Mouse (Mus musculus) forebrain, postnatal 0 days (tissue): ENCODE measurements at regions not wholly inside any gene's neighbourhood (a gene's known extent, or its start where the extent isn't known, plus 50 kb on each side); places are given as distances from the start of the nearest gene placed in this dataset.
A peak's percentile ranks its signal among the peaks of the same experiment; 100 is the strongest.

Experiments used
- ATAC-seq: fragments of 200-750 bp; cut with Nextera tagmentation; 2 replicates; pipeline ENCODE4 v1.8.0; 2017; ENCODE audit warnings: mild to moderate bottlenecking, moderate library complexity
- DNase-seq: peaks from one replicate; pipeline ENCODE4 v3.0.0-alpha.2; 2015
- H3K27ac ChIP-seq: fragments of 300-500 bp; sonication (generic); 2 replicates; pipeline ENCODE4 v1.5.1; 2014; ENCODE audit warnings: low read depth, mild to moderate bottlenecking, antibody characterized with exemption, low read length, moderate library complexity, mixed read lengths
- H3K27me3 ChIP-seq: fragments of 300-500 bp; sonication (generic); 2 replicates; pipeline ENCODE4 v1.6.1; 2014; ENCODE audit warnings: mild to moderate bottlenecking, low read length, mixed read lengths; ENCODE audit not compliant: insufficient read depth
- H3K36me3 ChIP-seq: fragments of 300-500 bp; sonication (generic); 2 replicates; pipeline ENCODE4 v1.6.1; 2014; ENCODE audit warnings: mild to moderate bottlenecking, moderate library complexity; ENCODE audit not compliant: insufficient read depth
- H3K4me1 ChIP-seq: fragments of 300-500 bp; sonication (generic); 2 replicates; pipeline ENCODE4 v1.6.1; 2014; ENCODE audit warnings: antibody characterized with exemption; ENCODE audit not compliant: insufficient read depth
- H3K4me2 ChIP-seq: fragments of 300-500 bp; sonication (generic); 2 replicates; pipeline ENCODE4 v1.6.1; 2014; ENCODE audit warnings: low read depth, mild to moderate bottlenecking, moderate library complexity
- H3K4me3 ChIP-seq: fragments of 300-500 bp; sonication (generic); 2 replicates; pipeline ENCODE4 v1.5.1; 2014; ENCODE audit warnings: low read depth, low read length, mixed read lengths
- H3K9ac ChIP-seq: fragments of 300-500 bp; sonication (generic); 2 replicates; pipeline ENCODE4 v1.6.1; 2014; ENCODE audit warnings: mild to moderate bottlenecking
- H3K9me3 ChIP-seq: fragments of 300-500 bp; sonication (generic); 2 replicates; pipeline ENCODE4 v1.6.1; 2016; ENCODE audit warnings: low read length
- CTCF ChIP-seq: sonication (generic); IDR thresholded peaks from 2 replicates; pipeline ENCODE4 v1.5.1; 2016; ENCODE audit warnings: antibody characterized with exemption, control low read depth, low read depth
- WGBS: fragments of 180-500 bp; shearing (Covaris S2); extraction: QIAGEN DNeasy Blood & Tissue Kit; methylation state at CpG from one replicate; pipeline ENCODE4 v1.1.7; 2014; 5-methylcytosine and 5-hydroxymethylcytosine counted together

DNA sequence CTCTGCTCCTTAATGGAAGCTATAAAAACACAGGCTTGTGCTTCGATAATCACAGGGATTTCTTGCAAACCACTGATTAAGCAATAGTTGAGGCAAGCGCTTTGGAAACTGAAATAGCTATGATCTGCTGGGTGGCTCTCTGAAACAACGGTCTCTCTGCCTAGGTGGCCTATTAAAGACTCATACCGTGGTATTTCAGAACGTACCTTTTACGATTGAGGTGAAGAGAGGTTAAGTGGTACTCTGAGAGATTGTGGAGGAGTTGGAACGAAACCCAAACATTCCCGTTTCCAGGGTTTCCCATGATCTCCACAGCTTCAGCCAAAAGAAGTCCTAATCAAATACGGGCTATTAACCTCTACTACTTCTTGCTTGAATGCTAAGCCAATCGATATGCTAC lies 212.2 kb downstream of the Actr3 start:
- no peak overlapping the region for H3K9ac ChIP-seq
- no peak overlapping the region for H3K4me3 ChIP-seq
- no peak for TF ChIP-seq CTCF
- H3K27me3 ChIP-seq = no peaks in the 10 kb centered on the region
- ATAC-seq (no peak), DNase-seq (no peak)
- 88% methylated on average over 10 of the region's 10 CpGs for WGBS
- H3K4me1 ChIP-seq = no peaks in the 10 kb centered on the region
- no peaks in the 10 kb centered on the region for H3K36me3 ChIP-seq
- no peak overlapping the region for H3K4me2 ChIP-seq
- no peaks in the 10 kb centered on the region for H3K9me3 ChIP-seq
- no peak overlapping the region for H3K27ac ChIP-seq

DNA sequence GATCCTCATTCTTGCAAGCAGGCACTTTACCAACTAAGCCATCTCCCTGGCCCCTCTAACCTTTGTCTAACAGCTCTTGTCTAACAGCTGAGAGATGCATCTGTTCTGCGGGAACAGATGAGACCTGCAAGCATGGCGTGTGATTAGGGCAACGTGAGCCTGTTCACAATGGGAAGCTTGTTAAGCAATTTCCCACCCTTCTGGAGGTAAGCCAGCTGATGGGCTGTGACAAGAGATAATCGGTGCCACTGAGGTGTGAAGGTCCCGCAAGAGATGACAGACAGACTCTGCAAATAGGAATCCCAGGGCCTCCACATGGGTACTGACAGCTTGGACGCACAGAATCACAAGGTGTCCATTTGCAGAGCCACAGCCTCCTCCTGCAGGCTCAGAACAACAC lies 219.3 kb downstream of the Actr3 start:
- 45% methylated on average over 6 of the region's 6 CpGs for WGBS
- H3K36me3 ChIP-seq = no peaks in the 10 kb centered on the region
- TF ChIP-seq CTCF = no peak
- no peak for ATAC-seq
- no peaks in the 10 kb centered on the region for H3K4me1 ChIP-seq
- no peak overlapping the region for H3K27ac ChIP-seq
- H3K9me3 ChIP-seq = no peaks in the 10 kb centered on the region
- peak; percentile 15 for DNase-seq
- H3K4me2 ChIP-seq = no peak overlapping the region
- H3K4me3 ChIP-seq = no peak overlapping the region
- H3K9ac ChIP-seq = no peak overlapping the region
- no peaks in the 10 kb centered on the region for H3K27me3 ChIP-seq

DNA sequence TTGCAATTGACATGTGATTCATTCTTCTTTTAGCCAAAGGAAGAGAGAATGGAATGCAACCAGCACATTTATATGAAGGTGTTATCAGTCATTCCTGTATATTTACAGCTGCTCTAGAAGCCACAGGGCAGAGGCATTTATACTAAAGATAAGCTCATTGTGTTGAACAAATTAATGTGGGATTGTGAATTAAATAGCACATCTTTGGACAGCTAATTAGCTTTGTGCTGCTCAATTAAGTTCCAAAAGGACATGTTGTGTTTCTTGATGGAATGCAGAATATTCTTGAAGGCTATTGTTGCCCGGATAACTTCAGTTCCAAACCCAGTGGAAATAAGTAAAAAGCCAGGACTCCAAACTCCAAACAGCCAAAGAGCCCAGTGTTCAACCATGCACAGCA lies 248.4 kb downstream of the Actr3 start:
- H3K4me2 ChIP-seq = no peak overlapping the region
- no peak for TF ChIP-seq CTCF
- no peak overlapping the region for H3K4me3 ChIP-seq
- H3K4me1 ChIP-seq = no peaks in the 10 kb centered on the region
- DNase-seq (no peak), ATAC-seq (no peak)
- no peaks in the 10 kb centered on the region for H3K36me3 ChIP-seq
- 61% methylated on average over 1 of the region's 1 CpGs for WGBS
- H3K9me3 ChIP-seq = no peaks in the 10 kb centered on the region
- no peak overlapping the region for H3K27ac ChIP-seq
- H3K27me3 ChIP-seq = no peaks in the 10 kb centered on the region
- no peak overlapping the region for H3K9ac ChIP-seq

DNA sequence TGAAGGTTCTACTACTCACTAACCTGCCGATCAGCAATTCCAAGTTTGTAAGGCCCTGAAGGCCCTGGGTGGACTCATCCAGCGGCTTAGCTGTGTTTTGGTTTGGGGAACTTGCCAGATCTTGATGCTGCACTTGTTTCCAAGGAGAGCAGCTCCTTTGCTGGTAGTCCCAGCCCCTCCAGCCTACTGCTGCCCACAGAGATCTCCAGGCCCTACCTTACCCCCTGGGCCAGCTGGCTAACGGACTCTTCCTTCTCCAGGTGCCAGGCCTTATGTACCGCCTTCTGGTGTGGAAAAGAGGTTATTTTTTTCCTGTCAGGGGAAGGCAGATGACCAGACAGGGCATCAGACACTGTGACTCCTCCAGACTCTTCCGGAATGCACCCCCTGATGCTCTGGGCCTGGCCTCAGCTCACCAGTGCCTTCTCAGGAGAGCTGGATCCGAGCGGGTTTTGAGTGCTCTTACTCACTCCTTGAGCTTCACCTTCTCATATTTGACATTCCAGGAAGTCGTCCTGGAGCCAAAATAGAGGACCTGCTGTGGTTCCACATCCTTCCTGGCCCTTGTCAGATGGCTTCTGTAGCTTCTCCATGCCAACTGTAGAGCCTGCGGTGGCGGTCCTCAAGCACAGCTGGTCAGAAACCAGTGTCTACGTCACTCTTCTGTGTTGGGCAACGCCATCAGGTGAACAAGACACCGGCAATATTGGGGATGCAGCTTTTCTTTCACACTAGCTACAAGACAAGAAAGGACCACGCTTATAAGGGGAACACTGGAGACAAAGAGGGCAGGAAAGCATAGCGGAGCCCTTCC lies 259.2 kb downstream of the Actr3 start:
- DNase-seq = no peak

DNA sequence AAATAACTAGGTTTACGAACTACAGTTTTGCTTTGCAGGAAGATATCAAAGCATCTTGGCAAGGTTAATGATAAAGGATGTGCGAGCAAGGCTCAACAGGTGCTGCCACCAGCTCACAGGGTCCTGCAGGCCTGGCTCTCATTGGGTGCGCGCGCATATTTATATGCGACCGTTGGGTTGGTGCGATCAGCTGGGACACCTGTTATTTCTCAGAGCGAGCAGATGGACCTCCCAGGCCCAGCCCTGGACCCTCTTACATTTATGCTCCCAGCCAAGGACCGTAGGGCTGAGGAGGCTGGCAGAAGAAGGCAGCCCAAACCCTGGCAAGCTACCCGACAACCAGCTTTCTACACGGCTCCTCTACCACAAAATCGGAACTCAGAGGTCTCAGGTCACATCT lies 260.8 kb downstream of the Actr3 start:
- no peaks in the 10 kb centered on the region for H3K4me1 ChIP-seq
- H3K9ac ChIP-seq = no peak overlapping the region
- no peak for TF ChIP-seq CTCF
- H3K9me3 ChIP-seq = no peaks in the 10 kb centered on the region
- WGBS = 95% methylated on average over 13 of the region's 13 CpGs
- H3K27ac ChIP-seq = no peak overlapping the region
- no peak overlapping the region for H3K4me3 ChIP-seq
- H3K27me3 ChIP-seq = no peaks in the 10 kb centered on the region
- DNase-seq (no peak), ATAC-seq (no peak)
- no peaks in the 10 kb centered on the region for H3K36me3 ChIP-seq
- H3K4me2 ChIP-seq = no peak overlapping the region

More for the DNA sequence above, 259.2 kb downstream of the Actr3 start:
- H3K9ac ChIP-seq = no peak overlapping the region
- H3K4me2 ChIP-seq = no peak overlapping the region
- no peaks in the 10 kb centered on the region for H3K9me3 ChIP-seq
- no peak overlapping the region for H3K27ac ChIP-seq
- TF ChIP-seq CTCF = no peak
- no peaks in the 10 kb centered on the region for H3K4me1 ChIP-seq
- no peaks in the 10 kb centered on the region for H3K36me3 ChIP-seq
- no peak overlapping the region for H3K4me3 ChIP-seq
- H3K27me3 ChIP-seq = no peaks in the 10 kb centered on the region
- no peak for ATAC-seq
- WGBS = 92% methylated on average over 15 of the region's 15 CpGs

DNA sequence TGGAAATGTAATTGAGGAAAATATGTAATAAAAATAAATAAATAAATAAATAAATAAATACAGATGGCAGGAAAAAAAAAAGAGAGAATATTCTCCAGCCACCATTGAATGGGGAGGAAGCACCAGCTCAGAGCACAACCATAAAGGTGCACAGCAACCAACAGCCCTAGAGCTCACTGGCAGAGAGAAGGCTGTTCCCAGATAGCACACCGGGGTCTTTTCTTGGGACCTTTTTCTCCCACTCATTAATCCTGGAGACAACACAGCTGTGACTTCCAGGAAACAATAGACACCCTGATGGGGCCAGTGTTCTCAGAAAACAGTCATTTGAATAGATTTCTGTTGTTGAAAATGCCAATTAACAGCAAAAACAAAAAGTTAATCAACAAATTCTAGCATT lies 263.1 kb downstream of the Actr3 start:
- DNase-seq (no peak), ATAC-seq (peak; percentile 42; the same call in 1 of the 2 replicates)
- Histone ChIP-seq H3K9ac (no peak overlapping the region), H3K4me3 (no peak overlapping the region), H3K27me3 (no peaks in the 10 kb centered on the region), H3K36me3 (no peaks in the 10 kb centered on the region), H3K4me2 (no peak overlapping the region), H3K9me3 (no peaks in the 10 kb centered on the region), H3K27ac (no peak overlapping the region), H3K4me1 (no peaks in the 10 kb centered on the region)
- WGBS = 17% methylated on average over 1 of the region's 1 CpGs
- TF ChIP-seq CTCF = no peak

DNA sequence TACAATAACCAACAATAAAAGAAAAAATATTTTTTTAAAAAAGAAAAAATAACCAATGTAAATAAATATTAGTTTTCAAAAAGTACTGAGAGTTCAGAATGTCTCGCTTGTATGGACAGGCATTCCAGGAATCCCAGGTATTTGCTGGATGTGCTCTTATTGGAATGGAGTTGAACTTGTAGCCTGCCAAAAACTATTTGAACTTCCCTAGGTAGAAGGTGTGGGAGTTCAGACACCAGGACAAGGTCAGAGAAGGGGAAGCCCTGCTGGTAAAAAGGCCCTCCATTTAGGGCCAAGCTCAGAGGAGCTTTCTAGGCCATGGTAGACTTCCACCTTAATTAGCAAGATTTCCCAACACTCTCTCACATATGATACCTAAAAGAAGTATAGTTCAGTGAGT lies 270.3 kb downstream of the Actr3 start:
- Histone ChIP-seq H3K9me3 (no peaks in the 10 kb centered on the region), H3K4me3 (no peak overlapping the region), H3K27ac (no peak overlapping the region), H3K9ac (no peak overlapping the region), H3K4me2 (no peak overlapping the region), H3K4me1 (no peaks in the 10 kb centered on the region), H3K36me3 (no peaks in the 10 kb centered on the region), H3K27me3 (no peaks in the 10 kb centered on the region)
- no peak for ATAC-seq
- WGBS = 86% methylated on average over 1 of the region's 1 CpGs
- TF ChIP-seq CTCF = no peak
- no peak for DNase-seq
